Mouse (Mus musculus): Measurements from ENCODE around the gene Lhx9.

GRCm38 (mm10) chr1:138848511-138849109 lies at the start of gene Lhx9:
- TF ChIP-seq CTCF (IDR thresholded peaks at IDR 0.05; ENCODE audit: extremely low read depth, insufficient read depth, low read length) (no peak), POLR2A (IDR thresholded peaks at IDR 0.05; ENCODE audit: extremely low read depth, insufficient read depth, low read length) (no peak)

Data from cortical plate, adult 2 months (tissue).